Mouse (Mus musculus) G1E (cell line): ENCODE results near the gene Src. TPM values are rescaled to one million over a fixed set of nuclear protein-coding genes. Genes with fewer than 3 reads are reported as not detected.

Experiments used
- ATAC-seq: 2 replicates; pipeline ENCODE4 v1.8.0; 2016; ENCODE audit warnings: mild to moderate bottlenecking; ENCODE audit not compliant: insufficient number of reproducible peaks, poor library complexity, low FRiP score, severe bottlenecking; ENCODE audit errors: extremely low read depth
- DNase-seq: peaks from one replicate; pipeline ENCODE4 v3.0.0; 2012; ENCODE audit warnings: low spot score
- H3K27me3 ChIP-seq: 2 replicates; pipeline ENCODE4 v1.6.1; 2012; ENCODE audit warnings: mild to moderate bottlenecking, low read length, inconsistent platforms; ENCODE audit not compliant: insufficient read depth
- H3K36me3 ChIP-seq: replicated peaks from 2 replicates; pipeline ENCODE3; 2012; ENCODE audit warnings: mild to moderate bottlenecking, inconsistent platforms
- H3K4me1 ChIP-seq: 2 replicates; pipeline ENCODE4 v1.6.1; 2012; ENCODE audit warnings: low read depth, low read length, inconsistent platforms, mixed read lengths; ENCODE audit not compliant: insufficient read depth
- H3K4me3 ChIP-seq: 2 replicates; pipeline ENCODE4 v1.5.1; 2012; ENCODE audit warnings: low read depth, mild to moderate bottlenecking, inconsistent platforms, low read length, moderate library complexity, mixed read lengths
- H3K9me3 ChIP-seq: replicated peaks from 2 replicates; pipeline ENCODE4 v1.6.1; 2012; ENCODE audit warnings: inconsistent platforms
- CTCF ChIP-seq: IDR thresholded peaks from 2 replicates; pipeline ENCODE4 v1.5.1; 2012; ENCODE audit warnings: low read depth, low read length, inconsistent platforms, mixed read lengths
- GATA1 ChIP-seq: IDR thresholded peaks from 2 replicates; pipeline ENCODE4 v1.6.1; 2012; ENCODE audit warnings: borderline replicate concordance, low read length, inconsistent platforms, mixed read lengths
- GATA2 ChIP-seq: IDR thresholded peaks from 2 replicates; pipeline ENCODE4 v1.6.1; 2012; ENCODE audit warnings: low read depth, low read length, inconsistent platforms, borderline replicate concordance
- POLR2AphosphoS5 ChIP-seq: IDR thresholded peaks from 2 replicates; pipeline ENCODE4 v1.6.1; 2012; ENCODE audit warnings: low read depth, low read length, inconsistent platforms; ENCODE audit not compliant: insufficient replicate concordance
- TAL1 ChIP-seq: conservative IDR thresholded peaks from 2 replicates; pipeline ENCODE4 v1.6.1; 2012; ENCODE audit warnings: low read depth, low read length, inconsistent platforms, mixed read lengths
- polyA plus RNA-seq: library from polyadenylated mRNA; stranded (reverse); fragments of >175 nt; gene quantifications from 2 replicates; pipeline ENCODE4 v1.2.3, GENCODE M21; 2012
- total RNA-seq, 2 experiments: library from RNA; stranded (forward) in 1 of 2; stranded (reverse) in 1 of 2; fragments of 200-1000 nt in 1 of 2; fragments of >200 nt in 1 of 2; fragmentation: Nextera tagmentation in 1 of 2; gene quantifications; 2 replicates each; pipeline ENCODE4 v1.2.3; 2014 to 2017

Src gene
- total and polyA plus RNA-seq, 3 experiments: 0.22 to 0.49 TPM; not detected in 1

- DNase-seq (no peak), ATAC-seq (no peak)
- no peak overlapping the region for H3K4me3 ChIP-seq
- H3K4me1 ChIP-seq: peaks cover 21% of the 10 kb centered on the region
- no peaks in the 10 kb centered on the region for H3K9me3 ChIP-seq
- no peaks in the 10 kb centered on the region for H3K36me3 ChIP-seq
- no peak for TF ChIP-seq POLR2AphosphoS5
- TF ChIP-seq GATA1: no peak
- no peak for TF ChIP-seq CTCF
- no peak for TF ChIP-seq GATA2
- no peak for TF ChIP-seq TAL1
- peaks cover 71% of the 10 kb centered on the region for H3K27me3 ChIP-seq
Measured at GRCm38 (mm10) chr2:157459736-157460135, 41.5 kb downstream of the Src start.

DNA sequence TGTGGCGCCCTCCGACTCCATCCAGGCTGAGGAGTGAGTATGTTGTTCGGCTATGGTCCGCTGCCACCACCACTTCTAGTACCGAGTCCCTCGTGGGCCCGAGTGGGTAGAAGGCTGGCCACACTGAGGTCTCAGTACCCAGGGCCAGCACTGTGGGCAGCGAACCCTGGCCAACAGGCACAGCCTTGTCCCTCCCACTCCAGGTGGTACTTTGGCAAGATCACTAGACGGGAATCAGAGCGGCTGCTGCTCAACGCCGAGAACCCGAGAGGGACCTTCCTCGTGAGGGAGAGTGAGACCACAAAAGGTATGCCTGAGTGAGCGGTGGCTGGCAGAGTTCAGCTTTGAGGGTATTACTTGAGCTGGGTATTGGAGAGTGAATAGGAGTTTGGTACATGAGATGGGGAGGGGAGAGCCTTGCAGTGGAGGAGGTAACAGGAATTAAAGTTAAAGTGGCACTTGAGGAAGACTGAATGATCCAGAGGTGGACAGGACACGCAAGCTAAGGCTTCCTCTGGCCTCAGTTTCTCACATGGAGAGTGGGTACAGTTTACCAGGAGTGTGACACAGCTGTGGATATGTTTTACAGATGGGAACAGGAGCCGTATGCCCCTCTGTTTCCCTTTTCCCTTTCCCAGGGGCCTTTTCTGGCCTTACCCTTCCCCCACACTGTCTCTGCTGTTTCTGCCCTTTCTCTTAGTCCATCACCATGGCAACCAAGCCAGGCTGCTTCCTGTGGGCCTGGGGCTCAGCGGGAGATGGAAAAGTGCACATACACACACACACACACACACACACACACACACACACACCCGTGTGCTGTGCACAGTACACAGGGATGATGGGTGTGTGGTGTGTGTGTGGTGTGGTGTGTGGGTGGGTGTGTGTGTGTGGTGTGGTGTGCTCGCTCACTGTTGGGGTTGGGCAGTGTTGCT, 44.8 kb downstream of the Src start:
- no peak for TF ChIP-seq GATA1
- no peak for TF ChIP-seq POLR2AphosphoS5
- no peak for TF ChIP-seq GATA2
- TF ChIP-seq CTCF: no peak
- TF ChIP-seq TAL1: no peak
- H3K9me3 ChIP-seq: no peaks in the 10 kb centered on the region
- peaks cover 7% of the 10 kb centered on the region for H3K4me1 ChIP-seq
- DNase-seq (no peak), ATAC-seq (no peak)
- no peak overlapping the region for H3K4me3 ChIP-seq
- no peaks in the 10 kb centered on the region for H3K36me3 ChIP-seq
- H3K27me3 ChIP-seq: peaks cover 57% of the 10 kb centered on the region; the same call in 1 of the 2 replicates

DNA sequence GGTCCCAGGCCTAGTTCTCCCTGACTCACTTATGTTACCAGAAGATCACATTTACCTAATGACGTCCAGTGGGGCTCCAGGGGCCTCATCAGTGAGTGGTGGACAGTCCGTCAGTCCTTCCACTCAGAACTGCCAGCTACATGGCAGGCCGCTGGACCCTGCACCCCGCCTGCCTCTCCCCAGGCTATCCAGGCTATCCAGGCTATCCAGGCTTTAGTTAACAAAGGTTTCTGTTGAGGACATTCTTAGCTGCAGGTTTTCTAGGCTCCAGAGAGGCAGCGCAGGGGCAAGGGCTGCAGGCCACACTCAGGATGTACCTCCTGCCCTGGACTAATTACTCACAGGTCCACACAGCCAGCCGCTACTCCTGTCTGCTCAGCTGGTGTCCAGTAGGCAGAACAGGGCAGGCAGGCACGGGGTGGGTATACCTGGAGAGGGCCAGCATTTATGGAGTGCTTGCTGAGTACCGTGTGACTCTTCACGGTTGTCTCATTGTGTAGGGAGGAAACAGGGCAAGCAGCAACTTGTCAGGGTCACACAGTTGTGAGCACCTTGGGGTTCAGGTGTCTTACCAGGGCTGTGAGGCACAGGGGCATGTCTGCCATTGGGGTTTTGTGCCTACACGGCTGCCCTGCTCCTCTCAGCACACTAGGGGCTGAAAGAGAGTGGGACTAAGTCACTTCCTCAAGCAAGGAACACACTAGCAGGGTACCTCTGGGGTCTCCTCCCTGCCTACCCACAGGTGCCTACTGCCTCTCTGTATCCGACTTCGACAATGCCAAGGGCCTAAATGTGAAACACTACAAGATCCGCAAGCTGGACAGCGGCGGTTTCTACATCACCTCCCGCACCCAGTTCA, 45.9 kb downstream of the Src start:
- Histone ChIP-seq H3K4me3 (no peak overlapping the region), H3K9me3 (no peaks in the 10 kb centered on the region), H3K36me3 (no peaks in the 10 kb centered on the region), H3K27me3 (peaks cover 57% of the 10 kb centered on the region; the same call in 1 of the 2 replicates), H3K4me1 (no peaks in the 10 kb centered on the region)
- TF ChIP-seq TAL1 (no peak), GATA1 (no peak), POLR2AphosphoS5 (no peak), GATA2 (no peak), CTCF (no peak)
- ATAC-seq (no peak), DNase-seq (no peak)

- H3K4me3 ChIP-seq: no peak overlapping the region
- no peaks in the 10 kb centered on the region for H3K36me3 ChIP-seq
- H3K9me3 ChIP-seq: no peaks in the 10 kb centered on the region
- peaks cover 60% of the 10 kb centered on the region for H3K27me3 ChIP-seq
- no peak for TF ChIP-seq GATA1
- no peak for TF ChIP-seq CTCF
- TF ChIP-seq POLR2AphosphoS5: no peak
- no peak for TF ChIP-seq GATA2
- TF ChIP-seq TAL1: no peak
- no peaks in the 10 kb centered on the region for H3K4me1 ChIP-seq
- ATAC-seq: no peak
- no peak for DNase-seq
Measured at GRCm38 (mm10) chr2:157464746-157465126, 46.5 kb downstream of the Src start.

- DNase-seq (no peak), ATAC-seq (no peak)
- Histone ChIP-seq H3K4me1 (no peaks in the 10 kb centered on the region), H3K36me3 (no peaks in the 10 kb centered on the region), H3K9me3 (no peaks in the 10 kb centered on the region), H3K27me3 (peaks cover 64% of the 10 kb centered on the region), H3K4me3 (no peak overlapping the region)
- TF ChIP-seq POLR2AphosphoS5: no peak
- no peak for TF ChIP-seq GATA2
- no peak for TF ChIP-seq CTCF
- TF ChIP-seq TAL1: no peak
- TF ChIP-seq GATA1: no peak
Measured at GRCm38 (mm10) chr2:157466836-157467235, 48.6 kb downstream of the Src start.
